17 mouse cellular contexts compared by ENCODE assay signal in genomic region chr8:35735438-35735837, GRCm38 (mm10). TPM values are rescaled to one million over a fixed set of nuclear protein-coding genes. Genes with fewer than 3 reads are reported as not detected.
A peak's percentile ranks its signal among the peaks of the same experiment; 100 is the strongest.
DNase-seq lines count a peak whose midpoint lies in the region; ATAC-seq and TF ChIP-seq lines count a peak whose summit lies in the region.
"Had no signal": no experiment of that assay in that cellular context is flagged by ENCODE, and none has a peak within 500 bp of the region (broad histone marks: within the 10 kb centered on the region; RNA-seq: fewer than 3 reads in every experiment).

No protein-coding gene starts in this region.

- H3K9ac ChIP-seq in hindbrain, embryonic 11.5 days (ENCODE audit: low read depth, low read length) = no peak overlapping the region
- H3K9ac ChIP-seq: embryonic facial prominence, embryonic 12.5 days; forebrain, embryonic 12.5 days; liver, embryonic 14.5 days had no signal

- no peak overlapping the region for H3K4me2 ChIP-seq in hindbrain, embryonic 11.5 days (replicated peaks; ENCODE audit: low read depth, low read length)
- H3K4me2 ChIP-seq: embryonic facial prominence, embryonic 12.5 days; forebrain, embryonic 12.5 days had no signal

- no peaks in the 10 kb centered on the region for H3K4me1 ChIP-seq in kidney, adult 2 months (ENCODE audit: control insufficient read depth, insufficient read depth, low read length)
- H3K4me1 ChIP-seq in small intestine, adult 2 months (ENCODE audit: control insufficient read depth, insufficient read depth, insufficient read length, low read length) = no peaks in the 10 kb centered on the region
- no peaks in the 10 kb centered on the region for H3K4me1 ChIP-seq in hindbrain, embryonic 11.5 days (replicated peaks; ENCODE audit: control insufficient read depth, insufficient read depth, low read length)
- H3K4me1 ChIP-seq: embryonic facial prominence, embryonic 12.5 days; forebrain, embryonic 12.5 days; midbrain, embryonic 10.5 days had no signal

- intact Hi-C loops in left cerebral cortex, postnatal 36 days (cut with DNase I) = no loop called here

- no peak for TF ChIP-seq POLR2A in kidney, adult 2 months (IDR thresholded peaks at IDR 0.05; ENCODE audit: low read depth, low read length)
- TF ChIP-seq POLR2A in small intestine, adult 2 months (IDR thresholded peaks at IDR 0.05; ENCODE audit: low read depth, low read length) = no peak

- no peaks in the 10 kb centered on the region for H3K27me3 ChIP-seq in kidney, adult 2 months (replicated peaks; ENCODE audit: control insufficient read depth, insufficient read depth, low read length)
- H3K27me3 ChIP-seq in small intestine, adult 2 months (ENCODE audit: control insufficient read depth, insufficient read depth, low read length) = no peaks in the 10 kb centered on the region
- no peaks in the 10 kb centered on the region for H3K27me3 ChIP-seq in hindbrain, embryonic 11.5 days (ENCODE audit: control insufficient read depth, insufficient read depth, low read length)
- H3K27me3 ChIP-seq: embryonic facial prominence, embryonic 12.5 days; forebrain, embryonic 12.5 days had no signal

- WGBS in kidney, adult 2 months = 73% methylated on average over 3 of the region's 3 CpGs
- 52% methylated on average over 3 of the region's 3 CpGs for WGBS in small intestine, adult 2 months
- 70% methylated on average over 3 of the region's 3 CpGs for WGBS in hindbrain, embryonic 11.5 days

- no peak overlapping the region for H3K4me3 ChIP-seq in kidney, adult 2 months (ENCODE audit: insufficient read depth, low read depth, low read length)
- H3K4me3 ChIP-seq in small intestine, adult 2 months (ENCODE audit: low read depth, low read length) = no peak overlapping the region
- H3K4me3 ChIP-seq in hindbrain, embryonic 11.5 days (ENCODE audit: low read depth, low read length) = no peak overlapping the region
- H3K4me3 ChIP-seq: embryonic facial prominence, embryonic 12.5 days; forebrain, embryonic 12.5 days; midbrain, embryonic 10.5 days; myocyte had no signal

- H3K36me3 ChIP-seq in kidney, adult 2 months (ENCODE audit: control insufficient read depth, insufficient read depth, low read length) = no peaks in the 10 kb centered on the region
- H3K36me3 ChIP-seq in small intestine, adult 2 months (ENCODE audit: control insufficient read depth, insufficient read depth, low read length) = no peaks in the 10 kb centered on the region
- no peaks in the 10 kb centered on the region for H3K36me3 ChIP-seq in hindbrain, embryonic 11.5 days (ENCODE audit: control insufficient read depth, insufficient read depth, low read length)
- H3K36me3 ChIP-seq: embryonic facial prominence, embryonic 12.5 days; forebrain, embryonic 12.5 days; midbrain, embryonic 10.5 days had no signal

- no peaks in the 10 kb centered on the region for H3K9me3 ChIP-seq in hindbrain, embryonic 11.5 days (ENCODE audit: control insufficient read depth, low read length)
- H3K9me3 ChIP-seq: forebrain, embryonic 12.5 days had no signal

- no peak for ATAC-seq in hindbrain, embryonic 11.5 days (ENCODE audit: low FRiP score)

- H3K27ac ChIP-seq in kidney, adult 2 months (ENCODE audit: insufficient read depth, low read depth, low read length) = no peak overlapping the region
- H3K27ac ChIP-seq in small intestine, adult 2 months (ENCODE audit: insufficient read depth, low read depth, low read length) = no peak overlapping the region
- H3K27ac ChIP-seq in hindbrain, embryonic 11.5 days (ENCODE audit: low read depth, low read length) = no peak overlapping the region
- H3K27ac ChIP-seq: embryonic facial prominence, embryonic 12.5 days; forebrain, embryonic 12.5 days; liver, embryonic 14.5 days; midbrain, embryonic 10.5 days had no signal

- peak; percentile 5 for DNase-seq in kidney, adult 2 months
- no peak for DNase-seq in kidney, adult 11 months
- DNase-seq in thymus, postnatal 14 days = peak; percentile 12
- DNase-seq in thymus, postnatal 4 days = no peak
- peak; percentile 21 for DNase-seq in adipocyte (ENCODE audit: low spot score)
- no peak for DNase-seq in hindbrain, embryonic 11.5 days (ENCODE audit: low spot score)
- DNase-seq in left cerebral cortex, postnatal 36 days (ENCODE audit: low spot score in 2 of 2) = no peak
- DNase-seq: cerebellum, adult 9-11 months had no signal

- no peak; the same call in 1 of the 2 replicates for TF ChIP-seq CTCF in kidney, adult 2 months (conservative IDR thresholded peaks at IDR 0.05; ENCODE audit: insufficient read depth, insufficient read length, low read depth, low read length)
- TF ChIP-seq CTCF in small intestine, adult 2 months (IDR thresholded peaks at IDR 0.05; ENCODE audit: extremely low read depth, insufficient read length, insufficient replicate concordance, low read depth, low read length) = 0 out of 2 replicates have a peak, but pooled peaks have one; percentile 14

RNA-seq across cellular contexts. Expression of gene Gm19410, which starts 30.2 kb away (rescaled TPM):
- 0.02 TPM in 1 of 2 replicates, not detected in the other for polyA plus RNA-seq in kidney, adult 2 months (2012; rRNA removed)
- polyA plus RNA-seq in small intestine, adult 2 months (2012; rRNA removed) = not detected in 2 replicates
- polyA plus RNA-seq in hindbrain, embryonic 11.5 days (2014; fragmentation: Nextera tagmentation; extraction: Ambion mirVana) = not detected in 2 replicates
- total RNA-seq in left cerebral cortex, postnatal 36 days (2021) = 10 to 100 TPM; 22.2 to 24.6 TPM
- total RNA-seq: hematopoietic stem cell, adult 5-6 weeks; MEL had no signal
- polyA plus RNA-seq: forebrain, embryonic 12.5 days; midbrain, embryonic 10.5 days; myocyte; spleen, adult 2 months had no signal

Comparison
In these comparisons a context has a peak if more than half of its experiments do, and no peak if none do; other contexts are left out.
1. DNase-seq: peak in kidney, adult 2 months (single experiment), thymus, postnatal 14 days (single experiment) and adipocyte (single experiment); none in kidney, adult 11 months (single experiment), thymus, postnatal 4 days (single experiment), hindbrain, embryonic 11.5 days (single experiment) and left cerebral cortex, postnatal 36 days (0 of 2).